Mouse (Mus musculus) embryonic facial prominence, embryonic 10.5 days (tissue): ENCODE results near the gene Vmn2r85. TPM values are rescaled to one million over a fixed set of nuclear protein-coding genes. Genes with fewer than 3 reads are reported as not detected.
"Not testable (repeated sequence)": the region's sequence is repeated elsewhere in the genome, so short reads cannot be mapped to it uniquely, and the experiment has no call there.

Source experiments
- DNase-seq: peaks from one replicate; pipeline ENCODE4 v3.0.0-alpha.2; 2017; ENCODE audit warnings: low spot score
- H3K27ac ChIP-seq: fragments of 300-500 bp; sonication (generic); replicated peaks from 2 replicates; pipeline ENCODE4 v1.5.1; 2016; ENCODE audit warnings: mild to moderate bottlenecking
- H3K27me3 ChIP-seq: fragments of 300-500 bp; sonication (generic); replicated peaks from 2 replicates; pipeline ENCODE4 v1.6.1; 2016; ENCODE audit warnings: low read depth, mild to moderate bottlenecking; ENCODE audit not compliant: poor library complexity, severe bottlenecking
- H3K36me3 ChIP-seq: fragments of 300-500 bp; sonication (generic); replicated peaks from 2 replicates; pipeline ENCODE4 v1.6.1; 2016; ENCODE audit warnings: mild to moderate bottlenecking, moderate library complexity
- H3K4me1 ChIP-seq: fragments of 300-500 bp; sonication (generic); 2 replicates; pipeline ENCODE4 v1.6.1; 2016
- H3K4me3 ChIP-seq: fragments of 300-500 bp; sonication (generic); 2 replicates; pipeline ENCODE4 v1.5.1; 2016; ENCODE audit warnings: mild to moderate bottlenecking, moderate library complexity
- H3K9me3 ChIP-seq: fragments of 300-500 bp; sonication (generic); 2 replicates; pipeline ENCODE4 v1.6.1; 2016; ENCODE audit warnings: mild to moderate bottlenecking
- WGBS: fragments of 180-500 bp; shearing (Covaris S2); methylation state at CpG from one replicate; pipeline ENCODE4 v1.1.7; 2016; 5-methylcytosine and 5-hydroxymethylcytosine counted together
- polyA plus RNA-seq: library from polyadenylated mRNA; unstranded; fragments of >200 nt; fragmentation: Nextera tagmentation; extraction: Ambion mirVana; gene quantifications from 2 replicates; pipeline ENCODE4 v1.2.1, GENCODE M21; 2016

The Vmn2r85 gene
- not detected in 2 replicates for polyA plus RNA-seq

- H3K27ac ChIP-seq, H3K27me3 ChIP-seq, H3K9me3 ChIP-seq, DNase-seq, H3K36me3 ChIP-seq, H3K4me1 ChIP-seq, H3K4me3 ChIP-seq: not testable (repeated sequence)
Observed at GRCm38 (mm10) chr10:130429603-130430002, at the start of gene Vmn2r85. TSS of gene Vmn2r85 (minus strand) at chr10:130429703.

- Histone ChIP-seq H3K36me3 (no peaks in the 10 kb centered on the region), H3K9me3 (no peaks in the 10 kb centered on the region), H3K4me3 (peak overlapping the region; percentile 60), H3K27ac (peak overlapping the region; percentile 86), H3K4me1 (peaks cover 5% of the 10 kb centered on the region; the same call in 1 of the 2 replicates), H3K27me3 (no peaks in the 10 kb centered on the region)
- WGBS, result 6% methylated on average over 36 of the region's 36 CpGs
- DNase-seq, result peak; percentile 85
Observed at GRCm38 (mm10) chr10:130470311-130470760, 40.8 kb upstream of the Vmn2r85 start.

GRCm38 (mm10) chr10:130455950-130456349 is 26.4 kb upstream of the Vmn2r85 start, which contains the start of gene Vmn2r86:
TSS of gene Vmn2r86 (minus strand) at chr10:130456050.
- not testable (repeated sequence) for DNase-seq, H3K9me3 ChIP-seq, H3K36me3 ChIP-seq, H3K27me3 ChIP-seq, H3K27ac ChIP-seq, H3K4me1 ChIP-seq, H3K4me3 ChIP-seq
- WGBS, result 85% methylated on average over 1 of the region's 1 CpGs

GRCm38 (mm10) chr10:130444776-130445175 is 15.3 kb upstream of the Vmn2r85 start:
- Histone ChIP-seq H3K4me3 (no peak overlapping the region), H3K9me3 (no peaks in the 10 kb centered on the region), H3K27ac (no peak overlapping the region), H3K4me1 (no peaks in the 10 kb centered on the region), H3K27me3 (no peaks in the 10 kb centered on the region), H3K36me3 (no peaks in the 10 kb centered on the region)
- WGBS, result 92% methylated on average over 21 of the region's 21 CpGs
- no peak for DNase-seq

- DNase-seq, H3K27me3 ChIP-seq, H3K4me1 ChIP-seq, H3K9me3 ChIP-seq, H3K27ac ChIP-seq, H3K36me3 ChIP-seq, H3K4me3 ChIP-seq: not testable (repeated sequence)
- 85% methylated on average over 11 of the region's 11 CpGs for WGBS
Observed at GRCm38 (mm10) chr10:130434185-130434898, 4.8 kb upstream of the Vmn2r85 start.

GRCm38 (mm10) chr10:130422368-130422767 is 7.1 kb downstream of the Vmn2r85 start:
- not testable (repeated sequence) for H3K4me3 ChIP-seq, H3K4me1 ChIP-seq, H3K27ac ChIP-seq, H3K36me3 ChIP-seq, DNase-seq, H3K27me3 ChIP-seq, H3K9me3 ChIP-seq
- WGBS, result 86% methylated on average over 2 of the region's 2 CpGs

- Histone ChIP-seq H3K4me3 (no peak overlapping the region), H3K4me1 (no peaks in the 10 kb centered on the region), H3K9me3 (no peaks in the 10 kb centered on the region), H3K27me3 (no peaks in the 10 kb centered on the region), H3K36me3 (no peaks in the 10 kb centered on the region), H3K27ac (no peak overlapping the region)
- WGBS, result 83% methylated on average over 3 of the region's 3 CpGs
- no peak for DNase-seq
Observed at GRCm38 (mm10) chr10:130420401-130420800, 9.1 kb downstream of the Vmn2r85 start.

- not testable (repeated sequence) for H3K9me3 ChIP-seq, H3K27me3 ChIP-seq, H3K4me3 ChIP-seq, H3K36me3 ChIP-seq, DNase-seq, H3K27ac ChIP-seq, H3K4me1 ChIP-seq
- 60% methylated on average over 2 of the region's 2 CpGs for WGBS
Observed at GRCm38 (mm10) chr10:130419954-130420353, 9.5 kb downstream of the Vmn2r85 start.

GRCm38 (mm10) chr10:130416352-130416751 is 13.2 kb downstream of the Vmn2r85 start:
- H3K4me1 ChIP-seq, H3K27ac ChIP-seq, H3K4me3 ChIP-seq, H3K36me3 ChIP-seq, H3K9me3 ChIP-seq, H3K27me3 ChIP-seq, DNase-seq: not testable (repeated sequence)

- H3K27me3 ChIP-seq, H3K36me3 ChIP-seq, H3K27ac ChIP-seq, H3K9me3 ChIP-seq, DNase-seq, H3K4me1 ChIP-seq, H3K4me3 ChIP-seq: not testable (repeated sequence)
- WGBS, result 69% methylated on average over 35 of the region's 35 CpGs
Observed at GRCm38 (mm10) chr10:130412167-130412698, 17.3 kb downstream of the Vmn2r85 start.

GRCm38 (mm10) chr10:130394232-130394631 is 35.3 kb downstream of the Vmn2r85 start, which contains the start of gene Vmn2r84:
TSS of gene Vmn2r84 (minus strand) at chr10:130394332.
- Histone ChIP-seq H3K36me3 (no peaks in the 10 kb centered on the region), H3K9me3 (no peaks in the 10 kb centered on the region), H3K4me1 (no peaks in the 10 kb centered on the region), H3K27me3 (no peaks in the 10 kb centered on the region), H3K27ac (no peak within 1 kb of the TSS), H3K4me3 (no peak within 1 kb of the TSS)
- DNase-seq, result no peak

- WGBS, result 87% methylated on average over 2 of the region's 2 CpGs
- DNase-seq, result no peak
- Histone ChIP-seq H3K27ac (no peak overlapping the region), H3K4me3 (no peak overlapping the region), H3K9me3 (no peaks in the 10 kb centered on the region), H3K4me1 (no peaks in the 10 kb centered on the region), H3K27me3 (no peaks in the 10 kb centered on the region), H3K36me3 (no peaks in the 10 kb centered on the region)
Observed at GRCm38 (mm10) chr10:130375145-130375544, 54.4 kb downstream of the Vmn2r85 start.

- H3K9me3 ChIP-seq, result no peaks in the 10 kb centered on the region
- DNase-seq, result no peak
- no peak overlapping the region for H3K27ac ChIP-seq
- 80% methylated on average over 2 of the region's 2 CpGs for WGBS
- no peaks in the 10 kb centered on the region for H3K4me1 ChIP-seq
- no peaks in the 10 kb centered on the region for H3K36me3 ChIP-seq
- H3K4me3 ChIP-seq, result no peak overlapping the region
- H3K27me3 ChIP-seq, result no peaks in the 10 kb centered on the region
Observed at GRCm38 (mm10) chr10:130372491-130373173, 56.9 kb downstream of the Vmn2r85 start.
